Mouse (Mus musculus) forebrain, embryonic 13.5 days (tissue): ENCODE measurements at regions not wholly inside any gene's neighbourhood (a gene's known extent, or its start where the extent isn't known, plus 50 kb on each side); places are given as distances from the start of the nearest gene placed in this dataset.
A peak's percentile ranks its signal among the peaks of the same experiment; 100 is the strongest.

Experiments used
- ATAC-seq: fragments of 200-750 bp; cut with Nextera tagmentation; 2 replicates; pipeline ENCODE4 v1.8.0; 2017
- H3K27ac ChIP-seq: fragments of 300-500 bp; sonication (generic); 2 replicates; pipeline ENCODE4 v1.5.1; 2015; ENCODE audit warnings: inconsistent platforms, mild to moderate bottlenecking, moderate library complexity
- H3K27me3 ChIP-seq: fragments of 300-500 bp; sonication (generic); 2 replicates; pipeline ENCODE4 v1.6.1; 2015; ENCODE audit warnings: mild to moderate bottlenecking, inconsistent platforms
- H3K36me3 ChIP-seq: fragments of 300-500 bp; sonication (generic); 2 replicates; pipeline ENCODE4 v1.6.1; 2015; ENCODE audit warnings: mild to moderate bottlenecking, inconsistent platforms; ENCODE audit not compliant: poor library complexity, severe bottlenecking
- H3K4me1 ChIP-seq: fragments of 300-500 bp; sonication (generic); 2 replicates; pipeline ENCODE4 v1.6.1; 2015; ENCODE audit warnings: inconsistent platforms
- H3K4me2 ChIP-seq: fragments of 300-500 bp; sonication (generic); 2 replicates; pipeline ENCODE4 v1.6.1; 2015; ENCODE audit warnings: inconsistent platforms, mild to moderate bottlenecking, moderate library complexity
- H3K4me3 ChIP-seq: fragments of 300-500 bp; sonication (generic); 2 replicates; pipeline ENCODE4 v1.5.1; 2015; ENCODE audit warnings: mild to moderate bottlenecking, inconsistent platforms
- H3K9ac ChIP-seq: fragments of 300-500 bp; sonication (generic); 2 replicates; pipeline ENCODE4 v1.6.1; 2015; ENCODE audit warnings: mild to moderate bottlenecking, inconsistent platforms
- H3K9me3 ChIP-seq: fragments of 300-500 bp; sonication (generic); replicated peaks from 2 replicates; pipeline ENCODE4 v1.6.1; 2016; ENCODE audit warnings: inconsistent platforms
- WGBS: fragments of 180-500 bp; shearing (Covaris S2); methylation state at CpG from one replicate; pipeline ENCODE4 v1.1.7; 2015; 5-methylcytosine and 5-hydroxymethylcytosine counted together

DNA sequence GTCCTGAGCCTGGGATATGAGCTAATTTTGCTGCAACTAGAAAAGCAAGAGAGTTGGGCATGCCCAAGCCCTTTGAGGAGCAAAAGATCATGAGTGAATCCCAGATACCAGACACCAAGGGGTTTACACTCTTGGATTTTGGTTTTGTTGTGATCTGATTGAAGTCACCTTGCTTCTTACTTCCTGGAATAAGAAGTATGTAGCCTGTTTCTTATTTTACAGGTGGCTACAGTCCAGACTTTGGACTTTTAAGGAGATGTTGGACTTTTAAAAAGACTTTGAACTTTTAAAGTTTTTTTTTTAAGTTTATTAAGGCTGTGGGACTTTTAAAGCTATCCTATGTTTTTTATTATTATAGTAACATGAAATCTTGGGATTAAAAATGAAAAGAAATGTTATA lies 332.0 kb upstream of the Hs6st1 start:
- H3K9me3 ChIP-seq: no peaks in the 10 kb centered on the region
- no peak overlapping the region for H3K4me3 ChIP-seq
- H3K36me3 ChIP-seq: no peaks in the 10 kb centered on the region
- no peak for ATAC-seq
- H3K27ac ChIP-seq: no peak overlapping the region
- H3K4me2 ChIP-seq: no peak overlapping the region
- H3K9ac ChIP-seq: no peak overlapping the region
- H3K4me1 ChIP-seq: no peaks in the 10 kb centered on the region
- H3K27me3 ChIP-seq: no peaks in the 10 kb centered on the region

DNA sequence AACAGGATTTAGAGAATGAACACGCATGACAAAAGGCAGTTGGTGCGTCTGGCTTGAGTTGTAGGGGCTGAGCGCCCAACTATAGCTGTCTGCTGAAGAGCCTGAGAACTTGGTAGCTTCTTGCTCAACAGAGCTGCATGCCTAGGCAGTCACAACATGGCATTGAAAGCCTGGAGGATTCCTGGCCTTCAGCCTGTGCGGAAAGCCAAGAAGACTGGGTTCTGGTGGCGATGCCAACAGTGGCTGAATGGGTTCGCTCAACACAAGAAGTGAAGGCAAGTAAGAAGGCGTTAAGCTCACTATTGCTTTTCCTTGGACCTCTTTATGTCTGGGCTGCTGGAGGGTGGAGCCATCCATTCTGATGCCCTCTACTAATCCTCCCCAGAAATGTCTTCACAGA lies 318.6 kb upstream of the Hs6st1 start:
- H3K27ac ChIP-seq: no peak overlapping the region
- peak; percentile 50; the same call in 1 of the 2 replicates for ATAC-seq
- no peak overlapping the region for H3K4me3 ChIP-seq
- peaks cover 12% of the 10 kb centered on the region for H3K4me1 ChIP-seq
- peaks cover 10% of the 10 kb centered on the region for H3K27me3 ChIP-seq
- no peaks in the 10 kb centered on the region for H3K36me3 ChIP-seq
- H3K9ac ChIP-seq: no peak overlapping the region
- H3K4me2 ChIP-seq: no peak overlapping the region
- WGBS: 84% methylated on average over 7 of the region's 7 CpGs
- H3K9me3 ChIP-seq: no peaks in the 10 kb centered on the region

DNA sequence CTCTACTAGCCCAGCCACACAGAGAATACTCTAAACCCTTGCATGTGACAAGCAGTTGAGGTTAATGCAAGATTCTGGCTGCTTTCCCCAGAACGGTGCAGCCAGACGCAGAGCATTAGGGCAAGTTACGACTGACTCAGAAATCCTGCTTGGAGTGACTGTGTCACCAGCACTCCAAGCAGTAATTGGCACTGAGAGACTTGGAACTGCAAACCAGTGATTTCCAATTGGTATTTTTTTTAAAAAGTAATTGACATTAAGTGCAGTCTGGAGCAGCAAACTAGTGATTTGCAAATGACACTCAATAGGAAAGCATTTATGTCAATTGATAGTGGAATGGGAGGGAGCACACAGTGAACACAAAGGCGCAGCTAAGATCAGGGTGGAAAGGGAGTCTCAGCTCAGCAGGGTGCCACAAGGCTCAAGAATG lies 318.1 kb upstream of the Hs6st1 start:
- H3K4me1 ChIP-seq: peaks cover 12% of the 10 kb centered on the region
- 7% methylated on average over 4 of the region's 4 CpGs for WGBS
- no peak overlapping the region for H3K4me2 ChIP-seq
- H3K9ac ChIP-seq: no peak overlapping the region
- H3K9me3 ChIP-seq: no peaks in the 10 kb centered on the region
- no peak overlapping the region for H3K27ac ChIP-seq
- H3K36me3 ChIP-seq: no peaks in the 10 kb centered on the region
- H3K27me3 ChIP-seq: peaks cover 10% of the 10 kb centered on the region
- H3K4me3 ChIP-seq: no peak overlapping the region
- peak; percentile 91 for ATAC-seq

DNA sequence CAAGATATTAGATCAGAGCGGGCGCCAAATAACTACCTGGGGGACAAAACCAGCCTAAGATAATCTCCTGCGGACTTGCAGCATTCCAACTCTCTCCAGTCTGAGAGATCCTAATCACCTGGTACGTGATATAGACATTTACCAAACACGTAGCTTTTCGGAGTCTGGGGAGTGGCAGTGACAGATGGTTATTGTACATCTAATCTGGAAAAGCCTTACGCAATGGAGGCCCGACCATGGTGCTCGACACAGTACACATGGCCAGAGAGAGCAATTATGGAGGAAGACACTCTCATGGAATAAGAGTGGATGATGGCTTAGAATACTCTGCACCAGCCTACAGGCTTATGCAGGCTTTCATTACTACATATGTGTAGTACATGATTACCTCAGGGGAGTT lies 315.6 kb upstream of the Hs6st1 start:
- Histone ChIP-seq H3K9ac (no peak overlapping the region), H3K9me3 (no peaks in the 10 kb centered on the region; the same call in 1 of the 2 replicates), H3K4me1 (peaks cover 12% of the 10 kb centered on the region), H3K27me3 (peaks cover 2% of the 10 kb centered on the region), H3K27ac (no peak overlapping the region), H3K4me2 (no peak overlapping the region), H3K36me3 (no peaks in the 10 kb centered on the region), H3K4me3 (no peak overlapping the region)
- ATAC-seq: no peak
- whole genome bisulfite sequencing: 96% methylated on average over 9 of the region's 9 CpGs

DNA sequence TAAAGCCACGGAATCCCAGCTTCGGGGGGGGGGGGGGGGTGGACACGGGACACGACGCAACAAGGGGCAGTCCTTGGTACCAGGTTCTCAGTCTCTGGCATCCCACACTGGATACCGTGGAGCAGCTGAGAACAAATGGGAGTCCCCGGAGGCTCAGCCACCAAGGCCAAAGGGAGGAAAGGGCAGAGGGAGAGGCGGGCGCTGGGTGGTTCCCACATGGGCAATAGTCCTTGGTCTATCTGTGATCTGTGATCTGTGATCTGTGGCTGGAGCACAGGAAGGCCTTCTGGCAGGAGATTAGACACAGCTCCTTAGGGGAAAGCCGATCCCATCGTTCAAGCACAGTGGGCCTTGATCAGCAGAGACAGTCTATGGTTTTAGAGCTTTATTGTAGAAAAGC lies 314.0 kb upstream of the Hs6st1 start:
- ATAC-seq: no peak
- no peaks in the 10 kb centered on the region for H3K36me3 ChIP-seq
- no peak overlapping the region for H3K4me3 ChIP-seq
- no peaks in the 10 kb centered on the region; the same call in 1 of the 2 replicates for H3K9me3 ChIP-seq
- H3K27me3 ChIP-seq: no peaks in the 10 kb centered on the region; the same call in 1 of the 2 replicates
- peaks cover 12% of the 10 kb centered on the region for H3K4me1 ChIP-seq
- no peak overlapping the region for H3K27ac ChIP-seq
- no peak overlapping the region for H3K4me2 ChIP-seq
- WGBS: 90% methylated on average over 10 of the region's 11 CpGs
- H3K9ac ChIP-seq: no peak overlapping the region

DNA sequence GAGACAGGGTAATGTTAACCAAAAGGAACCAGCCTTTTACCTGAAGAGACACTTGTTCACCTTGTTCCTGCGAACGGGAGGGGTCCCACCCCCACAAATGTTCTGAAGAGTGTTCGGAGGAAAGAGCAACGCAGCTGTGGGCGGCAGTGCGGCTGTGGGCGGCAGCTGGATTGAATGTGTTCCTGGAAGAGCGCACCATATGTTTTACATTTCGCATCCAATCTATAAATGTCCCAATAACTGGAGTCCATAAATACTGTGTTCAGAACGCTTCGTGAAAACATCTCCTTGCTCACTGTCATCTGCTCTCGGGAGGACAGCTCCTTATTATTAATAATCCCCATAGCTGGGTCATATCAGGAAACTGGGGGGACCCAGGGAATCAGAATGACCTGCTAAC lies 309.2 kb upstream of the Hs6st1 start:
- Histone ChIP-seq H3K9ac (no peak overlapping the region), H3K27me3 (no peaks in the 10 kb centered on the region), H3K4me1 (no peaks in the 10 kb centered on the region), H3K4me3 (no peak overlapping the region), H3K4me2 (no peak overlapping the region), H3K27ac (no peak overlapping the region), H3K9me3 (no peaks in the 10 kb centered on the region; the same call in 1 of the 2 replicates), H3K36me3 (no peaks in the 10 kb centered on the region)
- no peak for ATAC-seq
- WGBS: 91% methylated on average over 12 of the region's 12 CpGs

DNA sequence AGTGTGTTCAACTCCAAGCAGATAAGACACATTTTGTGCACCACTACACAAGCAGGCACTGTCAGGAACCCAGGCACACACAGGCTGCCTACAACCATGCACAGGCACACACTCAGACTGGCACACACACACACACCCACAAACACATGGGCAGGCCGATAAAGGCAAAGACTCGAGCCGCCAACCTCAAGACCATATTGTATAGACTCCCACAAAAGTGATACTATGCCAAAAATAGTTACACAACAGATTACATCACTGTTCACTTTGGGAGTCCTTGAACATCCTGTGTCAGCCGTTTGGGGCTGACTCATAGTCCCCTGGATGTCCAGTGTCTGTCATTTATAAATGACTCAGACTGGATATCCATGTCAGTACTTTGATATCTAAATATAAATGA lies 308.6 kb upstream of the Hs6st1 start:
- no peak for ATAC-seq
- no peak overlapping the region for H3K27ac ChIP-seq
- H3K4me3 ChIP-seq: no peak overlapping the region
- H3K4me2 ChIP-seq: no peak overlapping the region
- no peaks in the 10 kb centered on the region for H3K36me3 ChIP-seq
- H3K9ac ChIP-seq: no peak overlapping the region
- no peaks in the 10 kb centered on the region; the same call in 1 of the 2 replicates for H3K9me3 ChIP-seq
- 79% methylated on average over 4 of the region's 4 CpGs for WGBS
- H3K27me3 ChIP-seq: no peaks in the 10 kb centered on the region
- H3K4me1 ChIP-seq: no peaks in the 10 kb centered on the region

DNA sequence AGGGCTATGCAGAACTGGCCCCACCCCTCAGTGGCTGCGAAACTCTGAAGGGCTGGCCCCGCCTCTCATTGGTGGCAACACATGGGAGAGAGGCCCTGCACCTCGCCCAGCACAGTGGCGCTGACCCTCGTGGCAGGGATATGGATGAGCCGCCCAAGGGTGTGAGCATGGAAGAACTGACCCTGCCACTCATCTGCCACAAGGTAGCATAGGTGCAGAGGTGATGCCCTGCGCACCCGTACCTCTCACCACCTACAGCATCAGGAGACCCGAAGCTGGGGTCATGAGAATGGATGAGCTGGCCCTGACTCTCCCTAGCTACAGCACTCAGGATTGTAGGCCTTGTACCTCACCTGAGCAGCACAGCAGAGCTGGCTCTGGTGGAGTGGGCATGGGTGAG lies 305.1 kb upstream of the Hs6st1 start:
- no peaks in the 10 kb centered on the region for H3K27me3 ChIP-seq
- H3K27ac ChIP-seq: no peak overlapping the region
- H3K4me2 ChIP-seq: no peak overlapping the region
- no peak overlapping the region for H3K4me3 ChIP-seq
- H3K4me1 ChIP-seq: no peaks in the 10 kb centered on the region
- no peaks in the 10 kb centered on the region for H3K9me3 ChIP-seq
- no peak overlapping the region for H3K9ac ChIP-seq
- no peaks in the 10 kb centered on the region for H3K36me3 ChIP-seq
- 90% methylated on average over 9 of the region's 9 CpGs for WGBS
- no peak for ATAC-seq

DNA sequence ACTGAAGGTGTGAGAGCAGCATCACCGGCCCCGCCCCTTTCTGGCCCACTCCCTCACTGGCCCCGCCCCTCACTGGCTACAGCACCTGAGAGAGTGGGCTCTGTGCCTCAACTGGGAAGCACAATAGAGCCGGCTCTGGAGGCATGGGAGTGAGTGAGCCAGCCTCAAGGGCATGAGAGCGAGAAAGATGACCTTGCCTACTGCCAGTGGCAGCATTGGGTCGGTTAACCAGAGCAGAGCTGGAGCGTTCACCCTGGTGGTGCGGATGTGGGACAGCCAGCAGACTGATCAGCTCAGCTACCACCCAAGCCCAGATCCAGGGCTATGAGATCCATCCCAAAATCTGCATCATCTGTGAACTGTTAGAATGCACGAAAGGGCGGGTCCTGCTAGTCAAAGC lies 304.7 kb upstream of the Hs6st1 start:
- Histone ChIP-seq H3K9ac (no peak overlapping the region), H3K27me3 (no peaks in the 10 kb centered on the region), H3K9me3 (no peaks in the 10 kb centered on the region), H3K4me2 (no peak overlapping the region), H3K4me3 (no peak overlapping the region), H3K27ac (no peak overlapping the region), H3K4me1 (no peaks in the 10 kb centered on the region), H3K36me3 (no peaks in the 10 kb centered on the region)
- no peak for ATAC-seq
- WGBS: 82% methylated on average over 10 of the region's 10 CpGs

DNA sequence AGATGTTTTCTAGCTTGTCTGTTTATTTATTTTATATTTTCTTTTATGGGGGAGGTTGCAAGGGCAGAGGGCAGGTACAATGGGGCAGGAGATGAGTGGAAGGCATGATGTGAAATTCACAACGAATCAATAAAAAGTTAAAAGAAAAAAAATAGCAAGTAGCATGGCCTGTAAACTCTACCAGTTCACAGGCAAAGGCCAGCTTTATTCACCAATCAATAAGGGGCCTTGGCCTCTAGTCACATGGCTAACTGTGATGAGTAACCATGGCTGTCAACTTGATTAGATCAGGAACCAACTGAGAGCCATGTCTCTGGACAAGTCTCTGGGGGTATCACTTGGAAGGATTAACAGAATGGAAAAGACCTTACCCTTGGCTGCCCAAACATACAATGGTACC lies 304.1 kb upstream of the Hs6st1 start:
- whole genome bisulfite sequencing: 97% methylated on average over 1 of the region's 1 CpGs
- H3K4me1 ChIP-seq: no peaks in the 10 kb centered on the region
- no peak overlapping the region for H3K9ac ChIP-seq
- H3K27ac ChIP-seq: no peak overlapping the region
- H3K36me3 ChIP-seq: no peaks in the 10 kb centered on the region
- no peak overlapping the region for H3K4me3 ChIP-seq
- no peak overlapping the region for H3K4me2 ChIP-seq
- H3K9me3 ChIP-seq: no peaks in the 10 kb centered on the region
- no peaks in the 10 kb centered on the region for H3K27me3 ChIP-seq
- ATAC-seq: no peak

DNA sequence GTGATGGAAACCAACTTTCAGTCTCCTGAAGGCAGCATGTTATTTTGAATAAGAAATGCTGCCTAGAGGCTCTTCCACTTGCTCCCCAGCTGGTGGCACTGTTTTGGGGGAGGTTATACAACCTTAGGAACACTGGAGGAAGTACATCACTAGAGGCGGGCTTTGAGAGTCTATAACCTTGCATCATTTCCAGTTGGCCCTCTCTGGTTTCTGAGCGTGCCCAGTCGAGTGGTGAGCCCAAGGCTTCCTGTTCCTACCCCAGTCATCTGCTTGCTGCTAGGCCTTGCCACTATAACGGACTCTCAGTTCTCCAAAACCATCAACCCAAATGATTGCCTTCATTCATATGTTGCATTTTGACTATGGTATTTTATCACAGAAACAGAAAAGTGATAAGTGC lies 302.5 kb upstream of the Hs6st1 start:
- no peak for ATAC-seq
- H3K36me3 ChIP-seq: no peaks in the 10 kb centered on the region
- H3K9me3 ChIP-seq: no peaks in the 10 kb centered on the region
- H3K9ac ChIP-seq: no peak overlapping the region
- no peak overlapping the region for H3K27ac ChIP-seq
- no peaks in the 10 kb centered on the region for H3K27me3 ChIP-seq
- no peak overlapping the region for H3K4me2 ChIP-seq
- no peaks in the 10 kb centered on the region for H3K4me1 ChIP-seq
- 92% methylated on average over 4 of the region's 4 CpGs for WGBS
- no peak overlapping the region for H3K4me3 ChIP-seq

DNA sequence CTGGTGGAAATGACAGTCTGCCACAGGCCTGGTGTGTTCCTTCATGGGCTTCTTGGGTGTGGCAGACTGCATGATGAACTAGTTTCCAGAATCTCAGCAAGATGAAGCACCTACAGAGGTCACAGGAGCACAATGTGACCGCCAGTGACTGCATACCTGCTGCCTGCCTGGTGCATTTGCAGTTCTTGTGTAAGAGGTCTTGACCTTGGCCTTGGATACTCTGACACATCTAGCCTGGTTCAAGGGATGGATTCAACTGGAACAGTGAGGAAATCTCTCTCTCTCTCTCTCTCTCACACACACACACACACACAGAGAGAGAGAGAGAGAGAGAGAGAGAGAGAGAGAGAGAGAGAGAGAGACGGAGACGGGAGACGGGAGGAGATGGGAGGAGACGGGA lies 301.9 kb upstream of the Hs6st1 start:
- no peak for ATAC-seq
- no peaks in the 10 kb centered on the region for H3K27me3 ChIP-seq
- no peak overlapping the region for H3K4me2 ChIP-seq
- H3K4me3 ChIP-seq: no peak overlapping the region
- no peak overlapping the region for H3K9ac ChIP-seq
- H3K9me3 ChIP-seq: no peaks in the 10 kb centered on the region
- H3K27ac ChIP-seq: no peak overlapping the region
- 88% methylated on average over 5 of the region's 5 CpGs for WGBS
- H3K4me1 ChIP-seq: no peaks in the 10 kb centered on the region
- no peaks in the 10 kb centered on the region for H3K36me3 ChIP-seq

DNA sequence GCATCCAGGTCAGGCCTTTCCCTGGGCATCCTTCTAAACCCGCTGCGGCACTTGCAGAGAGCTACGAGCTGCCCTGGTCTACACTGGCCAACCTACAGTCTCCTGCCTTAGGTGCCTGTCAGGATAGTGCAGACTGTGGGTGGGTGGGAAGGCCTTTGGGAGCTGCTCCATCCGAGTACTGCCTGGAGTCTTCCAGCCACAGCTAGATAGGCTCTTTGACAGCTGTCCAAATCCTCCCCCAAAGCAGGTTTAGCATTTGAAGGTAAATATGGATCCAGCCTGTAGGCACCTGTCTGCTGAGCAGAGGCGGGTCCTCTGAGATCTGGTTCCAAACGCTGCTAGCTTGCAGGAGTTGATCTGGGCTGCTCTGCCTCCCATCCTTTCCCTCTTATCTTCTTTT lies 295.6 kb upstream of the Hs6st1 start:
- H3K4me2 ChIP-seq: no peak overlapping the region
- no peak overlapping the region for H3K27ac ChIP-seq
- WGBS: 92% methylated on average over 6 of the region's 6 CpGs
- no peaks in the 10 kb centered on the region for H3K36me3 ChIP-seq
- no peak overlapping the region for H3K9ac ChIP-seq
- H3K4me1 ChIP-seq: no peaks in the 10 kb centered on the region
- H3K27me3 ChIP-seq: no peaks in the 10 kb centered on the region
- no peak for ATAC-seq
- H3K9me3 ChIP-seq: no peaks in the 10 kb centered on the region
- no peak overlapping the region for H3K4me3 ChIP-seq
